Mouse (Mus musculus) spleen, adult 2 months (tissue): ENCODE measurements at regions not wholly inside any gene's neighbourhood (a gene's known extent, or its start where the extent isn't known, plus 50 kb on each side); places are given as distances from the start of the nearest gene placed in this dataset.

Source experiments
- DNase-seq, 2 experiments: peaks; one replicate each; pipeline versions ENCODE4 v3.0.0 to v3.0.0-alpha.2; 2012 to 2021; ENCODE audit warnings: low spot score in 2 of 2, low read depth in 1 of 2
- H3K27ac ChIP-seq: fragments of 200-500 bp; 2 replicates; pipeline ENCODE4 v1.5.1; 2012; ENCODE audit warnings: low read length, inconsistent platforms; ENCODE audit not compliant: insufficient read depth
- H3K27me3 ChIP-seq: fragments of 200-500 bp; 2 replicates; pipeline ENCODE4 v1.6.1; 2012; ENCODE audit warnings: mild to moderate bottlenecking, moderate library complexity, low read length, inconsistent platforms; ENCODE audit not compliant: control insufficient read depth, insufficient read depth
- H3K36me3 ChIP-seq: fragments of 200-500 bp; 2 replicates; pipeline ENCODE4 v1.6.1; 2012; ENCODE audit warnings: mild to moderate bottlenecking, low read length, inconsistent platforms; ENCODE audit not compliant: control insufficient read depth, insufficient read depth
- H3K4me1 ChIP-seq: fragments of 200-500 bp; 2 replicates; pipeline ENCODE4 v1.6.1; 2011; ENCODE audit warnings: inconsistent platforms; ENCODE audit not compliant: control insufficient read depth, insufficient read depth, insufficient read length
- H3K4me3 ChIP-seq: fragments of 200-500 bp; 2 replicates; pipeline ENCODE4 v1.5.1; 2011; ENCODE audit warnings: mild to moderate bottlenecking, inconsistent platforms; ENCODE audit not compliant: insufficient read depth, insufficient read length; ENCODE audit errors: extremely low read depth
- CTCF ChIP-seq: fragments of 200-500 bp; IDR thresholded peaks from 2 replicates; pipeline ENCODE4 v1.5.1; 2011; ENCODE audit warnings: mild to moderate bottlenecking, inconsistent platforms; ENCODE audit not compliant: insufficient read depth, insufficient read length, insufficient replicate concordance; ENCODE audit errors: extremely low read depth
- POLR2A ChIP-seq: fragments of 200-500 bp; IDR thresholded peaks from 2 replicates; pipeline ENCODE4 v1.6.1; 2011; ENCODE audit warnings: low read depth, low read length, inconsistent platforms
- WGBS: fragments of 180-500 bp; shearing (Covaris S2); methylation state at CpG from one replicate; pipeline ENCODE4 v1.1.7; 2018; 5-methylcytosine and 5-hydroxymethylcytosine counted together

GRCm38 (mm10) chr2:75054474-75055186 lies 229.0 kb downstream of the Mtx2 start:
- WGBS, result 24% methylated on average over 14 of the region's 14 CpGs

DNA sequence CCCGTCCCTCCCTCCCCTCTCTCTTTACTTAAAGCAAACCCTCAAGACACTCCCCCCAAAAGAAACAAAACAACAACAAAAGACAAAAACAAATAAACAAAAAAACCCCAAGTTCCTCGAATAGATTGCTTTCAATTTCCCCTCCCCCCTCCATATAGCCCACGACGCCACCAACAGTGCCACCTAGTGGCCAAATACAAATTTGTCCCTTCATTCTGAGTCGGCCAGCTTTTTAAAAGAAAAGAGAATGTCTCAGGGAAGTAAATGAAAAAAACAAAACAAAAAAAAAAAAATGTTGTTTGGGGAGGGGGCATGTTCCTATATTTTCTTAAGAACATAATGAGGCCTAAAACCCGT lies 229.6 kb downstream of the Mtx2 start:
- peak in 1 of 2 experiments; percentile 26 for DNase-seq
- no peak overlapping the region for H3K27ac ChIP-seq
- 1% methylated on average over 6 of the region's 6 CpGs for WGBS
- TF ChIP-seq CTCF, result peak; percentile 47; the same call in 1 of the 2 replicates
- TF ChIP-seq POLR2A, result no peak
- no peak overlapping the region for H3K4me3 ChIP-seq
- no peaks in the 10 kb centered on the region for H3K27me3 ChIP-seq
- H3K36me3 ChIP-seq, result no peaks in the 10 kb centered on the region
- no peaks in the 10 kb centered on the region for H3K4me1 ChIP-seq

More at GRCm38 (mm10) chr2:75054474-75055186, 229.0 kb downstream of the Mtx2 start:
- Histone ChIP-seq H3K27ac (no peak overlapping the region), H3K4me1 (no peaks in the 10 kb centered on the region), H3K36me3 (no peaks in the 10 kb centered on the region), H3K4me3 (no peak overlapping the region), H3K27me3 (no peaks in the 10 kb centered on the region)
- no peak for TF ChIP-seq CTCF
- TF ChIP-seq POLR2A, result no peak
- peak in 1 of 2 experiments; percentile 5 for DNase-seq

- no peaks in the 10 kb centered on the region for H3K4me1 ChIP-seq
- no peak for TF ChIP-seq CTCF
- TF ChIP-seq POLR2A, result no peak
- WGBS, result 71% methylated on average over 7 of the region's 7 CpGs
- no peak overlapping the region for H3K27ac ChIP-seq
- no peaks in the 10 kb centered on the region for H3K27me3 ChIP-seq
- H3K36me3 ChIP-seq, result no peaks in the 10 kb centered on the region
- DNase-seq, result no peak
- no peak overlapping the region for H3K4me3 ChIP-seq
Observed at GRCm38 (mm10) chr2:75061009-75061408, 235.4 kb downstream of the Mtx2 start.

DNA sequence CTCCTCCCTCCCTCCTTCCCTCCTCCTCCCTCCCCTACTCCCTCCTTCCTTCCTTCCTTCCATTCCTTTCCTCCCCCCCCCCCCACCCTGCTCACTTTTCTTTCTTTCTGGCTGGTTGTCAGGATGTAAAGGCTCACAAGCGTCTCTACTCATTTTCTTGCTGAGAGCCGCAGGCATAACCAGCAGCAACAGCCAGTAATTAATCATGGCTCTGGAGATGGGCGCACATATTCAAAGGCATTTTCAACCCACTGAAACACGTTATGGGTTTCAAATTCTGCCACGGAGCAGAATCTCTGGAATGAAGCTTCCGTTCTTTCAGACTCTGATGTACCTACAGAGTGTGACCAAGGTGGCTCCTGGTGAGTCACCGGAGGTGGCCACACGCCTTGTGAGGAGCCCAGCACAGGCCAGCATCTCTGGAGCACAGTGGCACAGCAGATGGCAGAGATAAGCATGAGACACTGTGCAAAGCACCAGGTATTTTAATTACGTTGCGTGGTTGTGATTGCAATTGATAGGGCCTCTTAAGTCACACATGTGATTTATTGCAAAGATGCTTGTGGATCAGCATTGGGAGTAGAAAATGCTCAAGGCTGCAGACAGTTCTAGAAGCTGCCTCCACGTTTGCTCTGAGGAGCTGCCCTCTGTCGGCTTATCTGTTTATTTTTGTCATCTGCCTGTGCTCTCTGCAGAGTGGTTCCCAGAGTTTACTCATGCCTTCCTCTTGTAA lies 236.0 kb downstream of the Mtx2 start:
- Histone ChIP-seq H3K4me1 (no peaks in the 10 kb centered on the region), H3K4me3 (no peak overlapping the region), H3K36me3 (no peaks in the 10 kb centered on the region), H3K27ac (no peak overlapping the region), H3K27me3 (no peaks in the 10 kb centered on the region)
- no peak for DNase-seq
- TF ChIP-seq POLR2A (no peak), CTCF (no peak)
- 68% methylated on average over 12 of the region's 12 CpGs for WGBS

DNA sequence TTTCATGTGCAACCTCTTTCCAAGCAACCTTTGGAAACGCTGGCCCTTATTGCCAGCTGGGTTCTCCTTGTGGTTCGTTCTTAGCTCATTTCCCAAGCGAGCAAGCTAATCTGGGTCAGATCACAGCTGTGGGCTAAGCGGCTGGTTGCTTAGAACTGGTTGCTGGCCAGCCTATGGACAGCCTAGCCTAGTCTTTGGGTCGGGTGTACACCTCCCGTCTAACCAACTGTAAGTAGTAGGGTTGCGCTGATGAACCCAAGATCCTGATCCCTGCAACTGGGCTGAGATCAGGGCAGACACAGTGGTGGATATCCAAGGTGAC lies 236.5 kb downstream of the Mtx2 start:
- no peak for TF ChIP-seq CTCF
- no peak for TF ChIP-seq POLR2A
- DNase-seq, result no peak
- WGBS, result 87% methylated on average over 7 of the region's 7 CpGs
- H3K4me3 ChIP-seq, result no peak overlapping the region
- no peak overlapping the region for H3K27ac ChIP-seq
- H3K4me1 ChIP-seq, result no peaks in the 10 kb centered on the region
- no peaks in the 10 kb centered on the region for H3K36me3 ChIP-seq
- H3K27me3 ChIP-seq, result no peaks in the 10 kb centered on the region

- DNase-seq, result no peak
- WGBS, result 55% methylated on average over 10 of the region's 10 CpGs
- Histone ChIP-seq H3K36me3 (no peaks in the 10 kb centered on the region), H3K4me1 (no peaks in the 10 kb centered on the region), H3K27ac (no peak overlapping the region), H3K27me3 (no peaks in the 10 kb centered on the region), H3K4me3 (no peak overlapping the region)
- no peak for TF ChIP-seq POLR2A
- no peak for TF ChIP-seq CTCF
Observed at GRCm38 (mm10) chr2:75064406-75065115, 239.0 kb downstream of the Mtx2 start.

DNA sequence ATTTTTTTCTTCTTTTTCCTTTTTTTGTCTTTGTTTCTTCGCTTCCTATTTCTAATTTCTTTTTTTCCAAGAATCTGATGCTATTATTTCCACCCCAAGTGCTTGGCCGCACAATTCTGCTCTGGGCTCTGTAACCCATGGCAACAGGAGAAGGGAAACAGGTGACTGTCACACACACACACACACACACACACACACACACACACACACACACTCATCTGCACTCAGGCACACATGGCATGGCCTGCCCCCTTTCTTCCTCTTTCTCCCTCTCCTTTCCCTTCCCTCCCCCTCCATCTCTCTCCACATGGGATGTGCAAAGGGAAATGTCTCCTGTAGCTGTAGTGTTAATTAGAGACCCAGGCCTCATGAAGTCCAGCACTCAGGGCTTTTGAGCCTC lies 239.7 kb downstream of the Mtx2 start:
- H3K4me1 ChIP-seq, result no peaks in the 10 kb centered on the region
- no peak for TF ChIP-seq POLR2A
- no peak for TF ChIP-seq CTCF
- DNase-seq, result no peak
- H3K27me3 ChIP-seq, result no peaks in the 10 kb centered on the region
- no peak overlapping the region for H3K4me3 ChIP-seq
- H3K27ac ChIP-seq, result no peak overlapping the region
- no peaks in the 10 kb centered on the region for H3K36me3 ChIP-seq
- WGBS, result 30% methylated on average over 2 of the region's 2 CpGs
